ENCODE assay signal across 13 mouse cellular contexts in the genomic region with DNA sequence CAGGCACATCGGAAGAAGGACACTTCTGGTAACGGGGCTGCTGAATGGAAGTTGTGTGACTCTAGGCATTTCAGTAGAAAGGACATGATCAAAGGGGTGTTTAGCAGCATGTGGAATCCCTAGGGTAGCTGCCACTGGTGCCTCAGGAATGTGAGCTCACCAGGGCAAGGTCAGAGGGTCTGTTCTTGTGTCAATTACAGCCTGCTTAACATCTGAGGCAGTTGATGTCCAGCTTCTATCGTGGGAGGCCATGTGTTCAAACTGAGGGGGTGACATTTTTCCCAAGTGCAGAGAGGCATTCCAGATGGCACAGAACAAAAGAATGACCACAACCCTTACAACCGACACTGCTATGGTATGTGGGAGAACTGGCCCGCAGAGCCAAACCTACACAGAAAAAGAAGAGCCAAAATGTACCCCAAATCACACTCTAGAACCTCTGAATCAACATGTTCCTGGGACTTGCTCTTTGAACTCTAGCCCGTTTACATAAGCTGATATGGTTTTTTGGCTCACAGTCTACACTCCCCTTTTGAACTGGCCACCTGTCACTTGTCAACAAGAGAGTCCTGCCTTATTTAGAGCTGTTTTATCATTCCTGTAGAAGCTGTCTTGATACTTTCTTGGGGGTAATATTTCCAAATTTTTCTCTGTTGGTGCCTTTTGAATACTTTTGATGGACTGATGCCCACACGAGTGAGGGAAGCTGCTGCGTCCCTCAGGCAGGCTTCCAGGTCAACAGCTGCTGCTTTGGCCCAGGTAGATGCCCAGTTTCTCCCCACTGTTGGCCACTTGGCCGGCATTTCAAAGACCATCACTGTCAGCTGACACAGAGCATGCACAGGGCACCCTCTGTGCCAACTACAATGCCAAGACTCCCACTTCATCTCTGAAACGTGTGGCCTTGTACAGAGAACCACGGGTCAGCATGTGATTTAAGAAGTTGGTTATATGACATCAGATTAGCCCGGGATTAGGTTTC. TPM values are rescaled to one million over a fixed set of nuclear protein-coding genes. Genes with fewer than 3 reads are reported as not detected.
DNase-seq lines count a peak whose midpoint lies in the region; ATAC-seq and TF ChIP-seq lines count a peak whose summit lies in the region.
"Had no signal": no experiment of that assay in that cellular context is flagged by ENCODE, and none has a peak within 500 bp of the region (broad histone marks: within the 10 kb centered on the region; RNA-seq: fewer than 3 reads in every experiment).

No protein-coding gene starts in this region.

- H3K27ac ChIP-seq in forebrain, embryonic 15.5 days (replicated peaks), result no peak overlapping the region
- H3K27ac ChIP-seq: embryonic facial prominence, embryonic 13.5 days; limb, embryonic 15.5 days had no signal

- TF ChIP-seq CTCF in brain, embryonic 14.5 days (IDR thresholded peaks at IDR 0.05; ENCODE audit: borderline replicate concordance, extremely low read depth, insufficient read depth, insufficient read length), result no peak

- no peak overlapping the region for H3K9ac ChIP-seq in forebrain, embryonic 15.5 days (replicated peaks)
- H3K9ac ChIP-seq: embryonic facial prominence, embryonic 13.5 days; limb, embryonic 15.5 days had no signal

- ATAC-seq in forebrain, embryonic 15.5 days (replicated peaks), result no peak

- H3K36me3 ChIP-seq in forebrain, embryonic 15.5 days, result no peaks in the 10 kb centered on the region
- H3K36me3 ChIP-seq: embryonic facial prominence, embryonic 13.5 days; limb, embryonic 15.5 days had no signal

- 0 out of 2 replicates have a peak, but pooled peaks cover 7% of the 10 kb centered on the region for H3K4me1 ChIP-seq in forebrain, embryonic 15.5 days
- H3K4me1 ChIP-seq: embryonic facial prominence, embryonic 13.5 days; limb, embryonic 15.5 days had no signal

- no peak for TF ChIP-seq POLR2A in brain, embryonic 14.5 days (IDR thresholded peaks at IDR 0.05; ENCODE audit: borderline replicate concordance, extremely low read depth, insufficient read depth, insufficient read length, poor library complexity, severe bottlenecking)

- peak; percentile 32 to 35 for DNase-seq in heart, adult 18-20 months
- no peak for DNase-seq in heart, adult 8-10 months (ENCODE audit: low spot score)
- peak; percentile 23 for DNase-seq in brain, embryonic 14.5 days (ENCODE audit: low read depth)
- DNase-seq in embryo, embryonic 10.5 days (ENCODE audit: low spot score), result peak; percentile 65
- DNase-seq in lung, postnatal 10 days, result peak; percentile 42
- no peak for DNase-seq in left cerebral cortex, postnatal 36 days (ENCODE audit: low spot score in 2 of 2)
- DNase-seq in kidney, postnatal 36 days, result no peak
- DNase-seq: adrenal gland, postnatal 36 days; layer of hippocampus, adult 9-11 months; midbrain, embryonic 14.5 days had no signal

- H3K27me3 ChIP-seq in forebrain, embryonic 15.5 days, result no peaks in the 10 kb centered on the region
- H3K27me3 ChIP-seq: embryonic facial prominence, embryonic 13.5 days; limb, embryonic 15.5 days had no signal

- H3K4me3 ChIP-seq in forebrain, embryonic 15.5 days, result no peak overlapping the region
- H3K4me3 ChIP-seq: embryonic facial prominence, embryonic 13.5 days; limb, embryonic 15.5 days had no signal

- no peak overlapping the region for H3K4me2 ChIP-seq in forebrain, embryonic 15.5 days (replicated peaks)
- H3K4me2 ChIP-seq: embryonic facial prominence, embryonic 13.5 days; limb, embryonic 15.5 days had no signal

- intact Hi-C loops in left cerebral cortex, postnatal 36 days (cut with DNase I), result loop anchor here (10.0 kb wide), 1 partner anchor 73 kb away; no protein-coding TSS in a partner anchor

- no peaks in the 10 kb centered on the region for H3K9me3 ChIP-seq in forebrain, embryonic 15.5 days
- H3K9me3 ChIP-seq: embryonic facial prominence, embryonic 13.5 days; limb, embryonic 15.5 days had no signal

- 75% methylated on average over 12 of the region's 12 CpGs for WGBS in forebrain, embryonic 15.5 days

RNA-seq across cellular contexts. Expression of gene Ccdc115, which starts 51.8 kb away (rescaled TPM):
- 10 to 100 TPM; 13.4 to 15.5 TPM for total RNA-seq in heart, adult 18-20 months (2021)
- 10 to 100 TPM; 12.6 to 15.3 (median 14.8) TPM for total RNA-seq in heart, adult 8-10 months (2022)
- 50.3 and 59.4 TPM in 2 replicates for polyA plus RNA-seq in brain, embryonic 14.5 days (2012; rRNA removed)
- 69.2 and 70.9 TPM in 2 replicates for polyA plus RNA-seq in forebrain, embryonic 15.5 days (2015; fragmentation: Nextera tagmentation; extraction: Ambion mirVana)
- total RNA-seq in left cerebral cortex, postnatal 36 days (2021), result 10 to 100 TPM; 15.2 to 16.5 TPM

RNA-seq across cellular contexts. Expression of gene Imp4, which starts 52.0 kb away (rescaled TPM):
- total RNA-seq in heart, adult 18-20 months (2021), result 10 to 100 TPM; 30.5 to 31.2 TPM
- total RNA-seq in heart, adult 8-10 months (2022), result 10 to 100 TPM; 28.0 to 31.5 (median 30.4) TPM
- polyA plus RNA-seq in brain, embryonic 14.5 days (2012; rRNA removed), result 32.4 and 34.6 TPM in 2 replicates
- 62.1 and 66.7 TPM in 2 replicates for polyA plus RNA-seq in forebrain, embryonic 15.5 days (2015; fragmentation: Nextera tagmentation; extraction: Ambion mirVana)
- total RNA-seq in left cerebral cortex, postnatal 36 days (2021), result 10 to 100 TPM; 29.7 to 35.1 TPM

Comparison
In these comparisons a context has a peak if more than half of its experiments do, and no peak if none do; other contexts are left out.
1. DNase-seq: peak in heart, adult 18-20 months (2 of 2), brain, embryonic 14.5 days (single experiment), embryo, embryonic 10.5 days (single experiment) and lung, postnatal 10 days (single experiment); none in heart, adult 8-10 months (single experiment), left cerebral cortex, postnatal 36 days (0 of 2) and kidney, postnatal 36 days (0 of 2).